Mouse (Mus musculus) lung, adult 10 weeks (tissue): ENCODE data around the gene Flot1. TPM values are rescaled to one million over a fixed set of nuclear protein-coding genes. Genes with fewer than 3 reads are reported as not detected.

ENCODE experiments used
- polyA plus RNA-seq: library from polyadenylated mRNA; stranded (reverse); fragments of 350-450 nt; fragmentation: Illumina TruSeq; extraction: RNeasy Lipid Tissue Mini Kit (QIAGEN cat#74804); gene quantifications from one replicate; pipeline ENCODE4 v1.2.3, GENCODE M21; 2014; ENCODE audit warnings: low read depth, low replicate concordance; ENCODE audit not compliant: insufficient read depth

Gene Flot1
- 81.2 TPM for polyA plus RNA-seq

GRCm38 (mm10) chr17:35822964-35823937 lies at the start of gene Flot1:
Gene Flot1 (plus strand): TSS chr17:35823230.

GRCm38 (mm10) chr17:35821439-35822430 lies 1.3 kb upstream of the Flot1 start, which contains the start of gene Ier3:
Gene Ier3 (plus strand): TSS chr17:35821684.

DNA sequence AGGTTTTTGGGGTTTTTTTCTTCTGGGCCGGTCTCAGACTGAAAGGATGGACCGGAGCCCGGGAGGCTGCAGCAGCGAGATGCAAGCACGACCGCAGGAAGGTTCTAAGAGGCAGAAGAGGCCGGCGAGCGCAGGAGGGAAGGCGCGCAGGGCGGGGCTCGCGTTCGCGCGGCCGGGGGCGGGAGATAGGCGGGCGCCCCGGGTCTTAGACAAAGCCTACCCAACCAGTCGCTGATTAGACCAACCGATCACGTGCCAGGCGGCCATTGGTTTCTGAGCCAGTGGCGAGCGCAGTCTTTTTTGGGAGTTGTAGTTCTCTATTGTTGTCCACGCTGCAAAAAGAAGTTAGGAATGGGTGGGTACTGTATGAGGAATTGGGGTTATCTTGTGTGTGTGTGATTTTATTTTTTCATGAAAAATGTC lies 15.1 kb downstream of the Flot1 start, which contains the start of gene Tubb5:
Tubb5 (minus strand) TSS at position 185 of the 423 bp plus-strand sequence.

DNA sequence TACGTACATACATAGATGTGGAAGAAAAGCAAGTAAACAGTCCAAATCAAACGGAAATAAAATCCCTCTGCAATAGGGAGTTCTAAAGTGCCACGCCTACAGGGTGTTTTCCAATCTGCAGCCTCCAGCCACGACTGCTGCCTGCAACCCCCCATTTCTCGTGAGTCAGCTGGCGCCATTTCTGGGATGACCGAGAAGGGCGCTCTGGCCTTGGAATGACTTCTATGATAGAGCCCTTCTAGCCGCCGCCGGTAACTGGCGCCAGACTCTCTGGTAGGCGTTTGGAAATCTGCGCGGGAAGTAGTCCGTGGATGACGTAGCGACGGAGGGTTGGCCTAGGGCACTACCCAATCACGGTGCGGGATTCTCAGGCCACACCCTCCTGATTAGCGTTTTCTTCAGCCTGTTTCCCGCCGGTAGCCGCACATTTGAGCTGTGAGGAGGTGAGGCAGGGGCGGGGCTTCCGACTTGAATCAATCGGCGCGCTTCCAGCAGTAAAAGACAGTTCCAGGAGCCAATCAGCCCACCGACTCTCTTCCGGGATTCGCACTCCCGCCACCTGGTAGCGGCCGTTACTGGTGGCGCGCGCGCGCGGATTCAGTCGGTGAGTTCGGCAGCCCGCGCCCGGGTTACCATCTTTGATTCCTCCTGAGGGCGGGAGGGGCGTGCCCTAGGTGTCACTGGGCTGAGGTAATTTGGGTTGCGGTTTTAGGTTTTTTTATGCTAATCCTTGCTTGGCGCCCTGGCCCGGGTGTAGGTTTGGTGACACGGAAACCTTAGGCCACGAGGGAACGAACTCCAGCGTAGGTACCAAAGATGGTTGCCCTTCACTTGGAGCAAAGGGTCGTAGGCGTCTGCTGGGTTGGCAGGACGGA lies 18.3 kb downstream of the Flot1 start, which contains the start of gene Mdc1:
Mdc1 (plus strand) TSS at position 440 of the 875 bp plus-strand sequence.

GRCm38 (mm10) chr17:35861198-35861857 lies 38.3 kb downstream of the Flot1 start, which contains the start of gene Nrm:
Gene Nrm (plus strand): TSS chr17:35861318.

GRCm38 (mm10) chr17:35865481-35866280 lies 42.7 kb downstream of the Flot1 start, which contains the start of gene Ppp1r18:
Gene Ppp1r18 (plus strand): TSS chr17:35865593.

DNA sequence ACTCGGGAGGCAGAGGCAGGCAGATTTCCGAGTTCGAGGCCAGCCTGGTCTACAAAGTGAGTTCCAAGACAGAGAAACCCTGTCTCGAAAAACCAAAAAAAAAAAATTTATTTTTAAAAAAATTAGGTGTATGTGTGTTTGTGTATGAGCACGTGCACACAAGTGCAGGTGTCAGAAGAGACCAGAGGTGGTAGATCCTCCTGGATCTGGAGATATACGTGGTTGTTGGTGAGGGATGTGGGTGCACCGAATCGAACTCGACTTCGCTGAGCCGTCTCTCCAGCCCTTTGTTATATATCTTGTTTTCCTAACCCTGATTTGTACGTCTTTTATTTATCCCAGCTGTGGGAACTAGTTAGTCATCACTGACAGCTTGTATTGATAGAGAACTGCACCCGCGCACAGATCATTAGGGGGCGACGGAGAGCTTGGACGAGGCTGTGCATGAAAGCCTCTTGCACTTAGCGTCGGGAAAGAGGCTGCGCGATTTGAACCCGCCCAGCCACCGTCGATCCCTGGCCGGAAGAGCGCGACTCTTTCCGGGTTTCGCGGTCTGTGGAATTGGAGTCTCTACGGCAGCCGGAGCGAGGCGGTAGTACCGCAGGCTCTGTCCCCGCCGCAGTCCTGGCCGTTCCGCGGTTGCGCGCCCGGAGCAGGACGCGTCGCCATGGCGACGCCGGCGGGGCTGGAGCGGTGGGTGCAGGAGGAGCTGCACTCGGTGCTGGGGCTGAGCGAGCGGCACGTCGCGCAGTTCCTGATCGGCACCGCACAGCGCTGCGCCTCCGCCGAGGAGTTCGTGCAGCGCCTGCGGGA lies 56.4 kb downstream of the Flot1 start, which contains the start of gene Dhx16:
Dhx16 (plus strand) TSS at position 575 of the 813 bp plus-strand sequence.

Other genes starting within 250 kb of the Flot1 start
- gene Sfta2, start 221.7 kb upstream of the Flot1 start, polyA plus RNA-seq: 250 TPM
- not detected for gene Gm9573, start 196.6 kb upstream of the Flot1 start, polyA plus RNA-seq
- gene Mucl3, start 179.5 kb upstream of the Flot1 start, polyA plus RNA-seq: 0.20 TPM
- gene Vars2, start 155.6 kb upstream of the Flot1 start, polyA plus RNA-seq: 8.7 TPM
- gene Gtf2h4, start 149.5 kb upstream of the Flot1 start, polyA plus RNA-seq: 16.5 TPM
- 18.8 TPM for gene Ddr1, start 118.6 kb upstream of the Flot1 start, polyA plus RNA-seq
- gene Ier3, start 1.5 kb upstream of the Flot1 start, polyA plus RNA-seq: 135 TPM
- gene Tubb5, start 15.1 kb downstream of the Flot1 start, polyA plus RNA-seq: 117 TPM
- 4.5 TPM for gene Mdc1, start 18.3 kb downstream of the Flot1 start, polyA plus RNA-seq
- 8.9 TPM for gene Nrm, start 38.1 kb downstream of the Flot1 start, polyA plus RNA-seq
- 36.0 TPM for gene Ppp1r18, start 42.4 kb downstream of the Flot1 start, polyA plus RNA-seq
- gene Dhx16, start 56.6 kb downstream of the Flot1 start, polyA plus RNA-seq: 44.7 TPM
- gene 2310061I04Rik, start 74.2 kb downstream of the Flot1 start, polyA plus RNA-seq: 22.0 TPM
- gene Atat1, start 86.8 kb downstream of the Flot1 start, polyA plus RNA-seq: 10.0 TPM
- 31.5 TPM for gene Mrps18b, start 93.2 kb downstream of the Flot1 start, polyA plus RNA-seq
- 14.3 TPM for gene Ppp1r10, start 93.2 kb downstream of the Flot1 start, polyA plus RNA-seq
- gene Abcf1, start 146.5 kb downstream of the Flot1 start, polyA plus RNA-seq: 33.7 TPM
- 39.1 TPM for gene Gnl1, start 156.6 kb downstream of the Flot1 start, polyA plus RNA-seq
- gene Prr3, start 157.0 kb downstream of the Flot1 start, polyA plus RNA-seq: 8.8 TPM
- 14.2 TPM for gene H2-T24, start 197.3 kb downstream of the Flot1 start, polyA plus RNA-seq
- 217 TPM for gene H2-T23, start 209.6 kb downstream of the Flot1 start, polyA plus RNA-seq
- gene H2-T22, start 219.5 kb downstream of the Flot1 start, polyA plus RNA-seq: 80.8 TPM
- not detected for gene Gm6034, start 219.7 kb downstream of the Flot1 start, polyA plus RNA-seq
- not detected for gene Gm11127, start 235.1 kb downstream of the Flot1 start, polyA plus RNA-seq